Mouse (Mus musculus) small intestine, adult 2 months (tissue): ENCODE measurements around the gene Gen1. TPM values are rescaled to one million over a fixed set of nuclear protein-coding genes. Genes with fewer than 3 reads are reported as not detected.

Experiments
- H3K27ac ChIP-seq: fragments of 200-500 bp; 2 replicates; pipeline ENCODE4 v1.5.1; 2012; ENCODE audit warnings: low read depth, low read length, control low read depth, inconsistent platforms; ENCODE audit not compliant: insufficient read depth
- H3K27me3 ChIP-seq: fragments of 200-500 bp; 2 replicates; pipeline ENCODE4 v1.6.1; 2012; ENCODE audit warnings: mild to moderate bottlenecking, moderate library complexity, low read length, inconsistent platforms; ENCODE audit not compliant: control insufficient read depth, insufficient read depth
- H3K36me3 ChIP-seq: fragments of 200-500 bp; 2 replicates; pipeline ENCODE4 v1.6.1; 2012; ENCODE audit warnings: mild to moderate bottlenecking, low read length, control low read depth, inconsistent platforms; ENCODE audit not compliant: control insufficient read depth, insufficient read depth
- H3K4me1 ChIP-seq: fragments of 200-500 bp; 2 replicates; pipeline ENCODE4 v1.6.1; 2012; ENCODE audit warnings: low read length, inconsistent platforms, mixed read lengths; ENCODE audit not compliant: control insufficient read depth, insufficient read depth, insufficient read length
- H3K4me3 ChIP-seq: fragments of 200-500 bp; 2 replicates; pipeline ENCODE4 v1.5.1; 2012; ENCODE audit warnings: low read depth, mild to moderate bottlenecking, control low read depth, inconsistent platforms, low read length, moderate library complexity
- CTCF ChIP-seq: fragments of 200-500 bp; IDR thresholded peaks from 2 replicates; pipeline ENCODE4 v1.5.1; 2012; ENCODE audit warnings: low read depth, mild to moderate bottlenecking, control low read depth, inconsistent platforms, low read length, moderate library complexity, mixed read lengths; ENCODE audit not compliant: insufficient replicate concordance, insufficient read length; ENCODE audit errors: extremely low read depth
- POLR2A ChIP-seq: fragments of 200-500 bp; IDR thresholded peaks from 2 replicates; pipeline ENCODE4 v1.6.1; 2012; ENCODE audit warnings: low read depth, mild to moderate bottlenecking, control low read depth, inconsistent platforms, low read length, moderate library complexity
- WGBS: fragments of 180-500 bp; shearing (Covaris S2); methylation state at CpG from one replicate; pipeline ENCODE4 v1.1.7; 2018; 5-methylcytosine and 5-hydroxymethylcytosine counted together
- polyA plus RNA-seq: library from polyadenylated mRNA; depleted of rRNA; stranded (reverse); fragments of >200 nt; gene quantifications from 2 replicates; pipeline ENCODE4 v1.2.3, GENCODE M21; 2012

Gen1 gene
- polyA plus RNA-seq, 1 experiment, result 0.18 TPM

- Histone ChIP-seq H3K27me3 (no peaks in the 10 kb centered on the region), H3K4me3 (peak overlapping the region; percentile 96; the same call in 1 of the 2 replicates), H3K27ac (no peak overlapping the region), H3K4me1 (peaks cover 3% of the 10 kb centered on the region; the same call in 1 of the 2 replicates), H3K36me3 (no peaks in the 10 kb centered on the region)
- under 1% methylated on average over 13 of the region's 13 CpGs for WGBS
- TF ChIP-seq CTCF (no peak), POLR2A (no peak)
Observed at GRCm38 (mm10) chr12:11264895-11265294, 706 bp downstream of the Gen1 start.

- Histone ChIP-seq H3K36me3 (peaks cover 3% of the 10 kb centered on the region), H3K4me1 (no peaks in the 10 kb centered on the region), H3K27me3 (no peaks in the 10 kb centered on the region), H3K27ac (no peak overlapping the region), H3K4me3 (no peak overlapping the region)
- TF ChIP-seq POLR2A, result no peak
- no peak for TF ChIP-seq CTCF
- 81% methylated on average over 3 of the region's 3 CpGs for WGBS
Observed at GRCm38 (mm10) chr12:11250322-11250721, 15.3 kb downstream of the Gen1 start.

GRCm38 (mm10) chr12:11247460-11247859, 18.1 kb downstream of the Gen1 start:
- no peak for TF ChIP-seq CTCF
- TF ChIP-seq POLR2A, result no peak
- no peak overlapping the region for H3K4me3 ChIP-seq
- no peaks in the 10 kb centered on the region for H3K27me3 ChIP-seq
- H3K4me1 ChIP-seq, result no peaks in the 10 kb centered on the region
- WGBS, result 95% methylated on average over 1 of the region's 1 CpGs
- peaks cover 5% of the 10 kb centered on the region for H3K36me3 ChIP-seq
- no peak overlapping the region for H3K27ac ChIP-seq

DNA sequence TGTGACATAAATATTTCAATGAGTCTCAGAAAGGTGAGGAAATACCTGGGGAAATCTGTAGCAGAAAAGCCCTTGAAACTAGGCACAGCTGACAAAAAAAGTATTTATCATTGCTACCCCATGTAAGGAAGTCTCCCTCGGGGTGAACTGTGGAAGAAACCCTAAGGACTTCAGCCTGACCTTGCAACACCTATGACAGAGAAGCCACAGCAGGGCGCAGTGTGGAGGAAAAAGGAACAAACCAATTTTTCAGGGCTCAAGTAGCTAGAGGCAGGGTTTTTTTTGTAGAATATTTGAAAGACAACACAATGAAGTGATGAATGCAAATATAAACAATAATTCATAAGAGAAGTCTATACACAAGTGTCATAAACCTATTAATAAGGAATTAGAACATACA, 29.6 kb downstream of the Gen1 start:
- Histone ChIP-seq H3K27me3 (no peaks in the 10 kb centered on the region), H3K4me3 (no peak overlapping the region), H3K36me3 (no peaks in the 10 kb centered on the region), H3K27ac (no peak overlapping the region), H3K4me1 (no peaks in the 10 kb centered on the region)
- TF ChIP-seq CTCF, result no peak
- no peak for TF ChIP-seq POLR2A
- WGBS, result 64% methylated on average over 2 of the region's 2 CpGs

- H3K27me3 ChIP-seq, result no peaks in the 10 kb centered on the region
Observed at GRCm38 (mm10) chr12:11230267-11230666, 35.3 kb downstream of the Gen1 start.

DNA sequence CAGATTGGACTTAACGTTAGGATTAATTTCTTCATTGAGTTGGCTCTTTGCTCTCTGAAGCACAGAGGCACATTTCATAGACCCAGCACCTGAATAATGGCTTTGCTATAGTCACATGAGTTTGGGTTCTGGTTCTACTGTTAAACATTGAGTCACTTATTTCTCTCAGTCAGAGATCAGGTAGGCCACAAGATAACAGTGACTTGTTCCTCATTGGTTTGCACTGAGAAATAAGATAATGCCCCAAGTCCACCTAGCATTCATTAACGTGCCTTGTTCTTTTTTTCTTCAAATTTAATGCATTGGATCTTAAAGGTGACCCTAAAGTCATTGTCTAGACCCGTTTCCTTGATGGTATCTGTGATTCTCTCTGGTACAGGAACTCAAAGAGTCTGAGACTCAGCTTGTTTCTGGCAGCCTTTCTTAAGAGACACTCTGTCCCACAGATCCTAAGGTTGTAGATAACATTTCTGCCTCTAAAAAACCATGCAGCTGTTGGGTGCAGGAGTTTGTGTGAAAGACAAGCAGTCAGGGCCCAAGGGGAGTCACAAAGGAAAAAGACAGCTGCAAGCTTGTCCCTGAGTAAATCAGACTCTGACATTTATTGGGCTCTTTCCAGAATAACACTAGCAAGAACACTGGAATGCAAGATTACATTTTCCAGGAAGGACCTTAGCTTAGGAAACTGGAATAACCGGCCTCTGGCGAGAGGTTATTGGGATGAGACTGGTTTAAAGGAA, 38.9 kb downstream of the Gen1 start:
- Histone ChIP-seq H3K4me3 (no peak overlapping the region), H3K4me1 (no peaks in the 10 kb centered on the region), H3K27ac (no peak overlapping the region), H3K27me3 (no peaks in the 10 kb centered on the region), H3K36me3 (no peaks in the 10 kb centered on the region)
- WGBS, result 40% methylated on average over 5 of the region's 5 CpGs
- TF ChIP-seq CTCF (no peak), POLR2A (no peak)

More at GRCm38 (mm10) chr12:11230267-11230666, 35.3 kb downstream of the Gen1 start:
- no peak overlapping the region for H3K27ac ChIP-seq
- TF ChIP-seq CTCF (no peak), POLR2A (no peak)
- H3K4me3 ChIP-seq, result no peak overlapping the region
- WGBS, result 58% methylated on average over 2 of the region's 2 CpGs
- no peaks in the 10 kb centered on the region for H3K36me3 ChIP-seq
- H3K4me1 ChIP-seq, result no peaks in the 10 kb centered on the region

GRCm38 (mm10) chr12:11226123-11226522, 39.5 kb downstream of the Gen1 start:
- WGBS, result 72% methylated on average over 1 of the region's 1 CpGs
- TF ChIP-seq CTCF (no peak), POLR2A (no peak)
- no peaks in the 10 kb centered on the region for H3K36me3 ChIP-seq
- H3K4me1 ChIP-seq, result no peaks in the 10 kb centered on the region
- H3K27ac ChIP-seq, result no peak overlapping the region
- H3K27me3 ChIP-seq, result no peaks in the 10 kb centered on the region
- H3K4me3 ChIP-seq, result no peak overlapping the region
